Mouse (Mus musculus) kidney, adult 10 weeks (tissue): ENCODE results near the gene Parpbp. TPM values are rescaled to one million over a fixed set of nuclear protein-coding genes. Genes with fewer than 3 reads are reported as not detected.

Source experiments
- polyA plus RNA-seq: library from polyadenylated mRNA; stranded (reverse); fragments of 350-450 nt; fragmentation: Illumina TruSeq; extraction: RNeasy Lipid Tissue Mini Kit (QIAGEN cat#74804); gene quantifications from one replicate; pipeline ENCODE4 v1.2.3, GENCODE M21; 2014; ENCODE audit warnings: low read depth, low replicate concordance

Parpbp gene
- 0.69 TPM for polyA plus RNA-seq

GRCm38 (mm10) chr10:88146707-88147477 is at the start of gene Parpbp, which contains the start of gene Nup37:
Parpbp (minus strand) TSS chr10:88146941.
Nup37 (plus strand) TSS chr10:88146992.

GRCm38 (mm10) chr10:88090772-88091171 is 56.0 kb downstream of the Parpbp start, which contains the start of gene Pmch:
Pmch (plus strand) TSS chr10:88091072.

Other genes starting within 250 kb of the Parpbp start
- not detected for gene Pmch, start 55.9 kb downstream of the Parpbp start, polyA plus RNA-seq
- 16.5 TPM for gene Nup37, start 51 bp upstream of the Parpbp start, polyA plus RNA-seq
- gene Washc3, start 54.2 kb upstream of the Parpbp start, polyA plus RNA-seq, result 59.9 TPM
- 10.7 TPM for gene Dram1, start 232.1 kb upstream of the Parpbp start, polyA plus RNA-seq
- 35.4 TPM for gene Gnptab, start 232.2 kb upstream of the Parpbp start, polyA plus RNA-seq